Mouse (Mus musculus) limb, embryonic 11.5 days (tissue): Measurements from ENCODE around the gene Abhd12. TPM values are rescaled to one million over a fixed set of nuclear protein-coding genes. Genes with fewer than 3 reads are reported as not detected.
"Not testable (repeated sequence)": the region's sequence is repeated elsewhere in the genome, so short reads cannot be mapped to it uniquely, and the experiment has no call there.

Experiments used
- ATAC-seq: fragments of 200-750 bp; cut with Nextera tagmentation; 2 replicates; pipeline ENCODE4 v1.8.0; 2017; ENCODE audit warnings: low read depth; ENCODE audit not compliant: insufficient number of reproducible peaks, low FRiP score, low TSS enrichment
- DNase-seq: peaks from one replicate; pipeline ENCODE4 v3.0.0-alpha.2; 2015; ENCODE audit warnings: low spot score
- H3K27ac ChIP-seq: fragments of 300-500 bp; sonication (generic); replicated peaks from 2 replicates; pipeline ENCODE4 v1.5.1; 2014; ENCODE audit warnings: low read depth, mild to moderate bottlenecking, low read length
- H3K27me3 ChIP-seq: fragments of 300-500 bp; sonication (generic); 2 replicates; pipeline ENCODE4 v1.6.1; 2014; ENCODE audit warnings: mild to moderate bottlenecking, low read length, mixed read lengths; ENCODE audit not compliant: control insufficient read depth, insufficient read depth
- H3K36me3 ChIP-seq: fragments of 300-500 bp; sonication (generic); 2 replicates; pipeline ENCODE4 v1.6.1; 2014; ENCODE audit warnings: mild to moderate bottlenecking, low read length, moderate library complexity, mixed read lengths; ENCODE audit not compliant: control insufficient read depth, insufficient read depth
- H3K4me1 ChIP-seq: fragments of 300-500 bp; sonication (generic); 2 replicates; pipeline ENCODE4 v1.6.1; 2014; ENCODE audit warnings: low read length, mixed read lengths; ENCODE audit not compliant: control insufficient read depth, insufficient read depth
- H3K4me2 ChIP-seq: fragments of 300-500 bp; sonication (generic); 2 replicates; pipeline ENCODE4 v1.6.1; 2014; ENCODE audit warnings: low read depth, mild to moderate bottlenecking, moderate library complexity; ENCODE audit not compliant: severe bottlenecking
- H3K4me3 ChIP-seq: fragments of 300-500 bp; sonication (generic); 2 replicates; pipeline ENCODE4 v1.5.1; 2014; ENCODE audit warnings: low read depth, low read length
- H3K9ac ChIP-seq: fragments of 300-500 bp; sonication (generic); 2 replicates; pipeline ENCODE4 v1.6.1; 2014; ENCODE audit warnings: mild to moderate bottlenecking, low read length
- H3K9me3 ChIP-seq: fragments of 300-500 bp; sonication (generic); 2 replicates; pipeline ENCODE4 v1.6.1; 2016; ENCODE audit warnings: low read length; ENCODE audit not compliant: control insufficient read depth
- WGBS: fragments of 180-500 bp; shearing (Covaris S2); extraction: QIAGEN DNeasy Blood & Tissue Kit; methylation state at CpG from one replicate; pipeline ENCODE4 v1.1.7; 2014; 5-methylcytosine and 5-hydroxymethylcytosine counted together
- polyA plus RNA-seq: library from polyadenylated mRNA; unstranded; fragments of >200 nt; fragmentation: Nextera tagmentation; extraction: Ambion mirVana; gene quantifications from 2 replicates; pipeline ENCODE4 v1.2.1, GENCODE M21; 2014

Abhd12 gene
- polyA plus RNA-seq, 1 experiment from 2014 or later: 50.1 TPM

DNA sequence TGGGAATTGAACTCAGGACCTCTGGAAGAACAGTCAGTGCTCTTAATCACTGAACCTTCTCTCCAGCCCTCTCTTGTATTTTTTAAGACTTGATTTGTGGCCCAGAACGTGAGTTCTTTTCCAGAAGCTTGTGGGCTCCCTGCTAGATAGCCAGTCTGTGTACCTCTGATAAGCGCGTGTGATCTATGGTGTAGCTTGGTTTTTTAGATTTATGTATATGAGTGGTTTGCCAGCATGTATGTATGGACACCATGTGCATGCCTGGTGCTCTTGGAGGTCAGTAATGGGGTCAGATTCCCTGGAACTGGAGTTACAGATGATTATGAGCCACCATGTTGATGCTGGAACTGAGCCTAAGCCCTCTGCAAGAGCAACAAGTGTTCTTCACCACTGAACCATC, 16.0 kb upstream of the Abhd12 start:
- no peaks in the 10 kb centered on the region for H3K4me1 ChIP-seq
- no peak overlapping the region for H3K4me2 ChIP-seq
- H3K36me3 ChIP-seq: peaks cover 5% of the 10 kb centered on the region
- no peak overlapping the region for H3K4me3 ChIP-seq
- no peak for ATAC-seq
- H3K27ac ChIP-seq: no peak overlapping the region
- WGBS: 96% methylated on average over 3 of the region's 3 CpGs
- no peak overlapping the region for H3K9ac ChIP-seq
- no peak for DNase-seq
- no peaks in the 10 kb centered on the region for H3K27me3 ChIP-seq
- no peaks in the 10 kb centered on the region for H3K9me3 ChIP-seq

- 86% methylated on average over 3 of the region's 3 CpGs for WGBS
- Histone ChIP-seq H3K36me3 (peaks cover 5% of the 10 kb centered on the region), H3K9me3 (no peaks in the 10 kb centered on the region), H3K4me1 (no peaks in the 10 kb centered on the region), H3K27ac (no peak overlapping the region), H3K4me2 (no peak overlapping the region), H3K27me3 (no peaks in the 10 kb centered on the region), H3K9ac (no peak overlapping the region), H3K4me3 (no peak overlapping the region)
- DNase-seq: no peak
- no peak for ATAC-seq
Measured at GRCm38 (mm10) chr2:150918720-150919119, 14.2 kb upstream of the Abhd12 start.

- Histone ChIP-seq H3K4me1 (no peaks in the 10 kb centered on the region), H3K27ac (no peak overlapping the region), H3K4me2 (no peak overlapping the region), H3K9me3 (no peaks in the 10 kb centered on the region), H3K36me3 (peaks cover 5% of the 10 kb centered on the region), H3K4me3 (no peak overlapping the region), H3K9ac (no peak overlapping the region), H3K27me3 (no peaks in the 10 kb centered on the region)
- ATAC-seq (no peak), DNase-seq (no peak)
- whole genome bisulfite sequencing: 95% methylated on average over 5 of the region's 5 CpGs
Measured at GRCm38 (mm10) chr2:150915786-150916185, 11.2 kb upstream of the Abhd12 start.

GRCm38 (mm10) chr2:150914781-150915515, 10.4 kb upstream of the Abhd12 start:
- H3K4me2 ChIP-seq: no peak overlapping the region
- 88% methylated on average over 4 of the region's 4 CpGs for WGBS
- H3K9me3 ChIP-seq: no peaks in the 10 kb centered on the region
- no peak overlapping the region for H3K4me3 ChIP-seq
- no peak overlapping the region for H3K9ac ChIP-seq
- H3K27ac ChIP-seq: no peak overlapping the region
- peaks cover 5% of the 10 kb centered on the region for H3K36me3 ChIP-seq
- no peaks in the 10 kb centered on the region for H3K27me3 ChIP-seq
- no peak for ATAC-seq
- no peaks in the 10 kb centered on the region; the same call in 1 of the 2 replicates for H3K4me1 ChIP-seq
- no peak for DNase-seq

DNA sequence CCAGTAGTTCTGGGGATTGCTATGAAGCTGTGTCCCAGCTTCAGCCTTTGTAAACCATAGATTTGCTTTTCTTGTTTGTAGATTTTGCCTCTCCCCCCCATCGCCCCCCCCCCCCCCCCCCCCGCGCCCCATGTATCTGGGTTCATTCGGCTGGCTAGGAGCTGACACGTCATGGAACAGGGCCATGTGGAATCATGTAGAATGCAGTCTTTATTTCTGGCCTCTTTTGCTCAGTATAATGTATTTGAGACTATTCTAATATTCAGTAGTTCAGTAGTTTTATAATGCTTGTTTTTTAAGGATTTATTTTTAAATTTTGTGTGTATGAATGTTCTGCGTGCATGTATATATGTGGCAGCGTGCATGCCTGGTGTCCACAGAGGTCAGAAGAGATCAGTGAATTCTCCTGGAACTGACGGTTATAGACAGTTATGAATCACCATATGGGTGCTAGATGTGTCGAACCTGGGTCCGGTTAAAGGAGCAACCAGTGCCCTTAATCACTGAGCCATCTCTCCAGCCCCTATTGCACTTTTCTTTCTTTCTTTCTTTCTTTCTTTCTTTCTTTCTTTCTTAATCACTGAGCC, 5.8 kb upstream of the Abhd12 start:
- DNase-seq: no peak
- Histone ChIP-seq H3K36me3 (no peaks in the 10 kb centered on the region; the same call in 1 of the 2 replicates), H3K27ac (no peak overlapping the region), H3K27me3 (no peaks in the 10 kb centered on the region), H3K4me1 (no peaks in the 10 kb centered on the region; the same call in 1 of the 2 replicates), H3K9ac (peak overlapping the region; percentile 86), H3K4me2 (peak overlapping the region; percentile 65), H3K4me3 (peak overlapping the region; percentile 60), H3K9me3 (no peaks in the 10 kb centered on the region)
- 42% methylated on average over 8 of the region's 10 CpGs for WGBS
- ATAC-seq: no peak

GRCm38 (mm10) chr2:150909429-150910039, 5.0 kb upstream of the Abhd12 start:
- Histone ChIP-seq H3K9ac (peak overlapping the region; percentile 86), H3K4me1 (no peaks in the 10 kb centered on the region; the same call in 1 of the 2 replicates), H3K36me3 (no peaks in the 10 kb centered on the region; the same call in 1 of the 2 replicates), H3K4me3 (peak overlapping the region; percentile 60), H3K4me2 (peak overlapping the region; percentile 65), H3K9me3 (no peaks in the 10 kb centered on the region), H3K27me3 (no peaks in the 10 kb centered on the region), H3K27ac (peak overlapping the region; percentile 93)
- 0% methylated on average over 35 of the region's 35 CpGs for WGBS
- ATAC-seq: peak; percentile 94
- DNase-seq: peak; percentile 92

GRCm38 (mm10) chr2:150908881-150909280, 4.3 kb upstream of the Abhd12 start:
- not testable (repeated sequence) for H3K9ac ChIP-seq, ATAC-seq, H3K4me3 ChIP-seq, H3K27ac ChIP-seq, DNase-seq, H3K27me3 ChIP-seq, H3K36me3 ChIP-seq, H3K9me3 ChIP-seq, H3K4me1 ChIP-seq
- WGBS: 48% methylated on average over 6 of the region's 6 CpGs
- peak overlapping the region; percentile 29 for H3K4me2 ChIP-seq

GRCm38 (mm10) chr2:150904936-150905450, 452 bp upstream of the Abhd12 start, which contains the start of gene Gins1:
TSS of gene Gins1 (plus strand) at chr2:150905400.
- Histone ChIP-seq H3K36me3 (no peaks in the 10 kb centered on the region), H3K9ac (peak within 1 kb of the TSS; percentile 90), H3K4me2 (peak within 1 kb of the TSS; percentile 85), H3K4me3 (peak within 1 kb of the TSS; percentile 90), H3K27ac (peak within 1 kb of the TSS; percentile 76; the same call in 1 of the 2 replicates), H3K27me3 (no peaks in the 10 kb centered on the region), H3K9me3 (no peaks in the 10 kb centered on the region), H3K4me1 (0 out of 2 replicates have a peak, but pooled peaks cover 10% of the 10 kb centered on the region)
- no peak for DNase-seq
- no peak for ATAC-seq
- 40% methylated on average over 9 of the region's 9 CpGs for WGBS
